Mouse (Mus musculus) hindbrain, postnatal 0 days (tissue): ENCODE data around the gene Qrich2. TPM values are rescaled to one million over a fixed set of nuclear protein-coding genes. Genes with fewer than 3 reads are reported as not detected.

ENCODE experiments used
- ATAC-seq: fragments of 200-750 bp; cut with Nextera tagmentation; 2 replicates; pipeline ENCODE4 v1.8.0; 2017; ENCODE audit warnings: mild to moderate bottlenecking, moderate TSS enrichment, moderate library complexity
- DNase-seq: peaks from one replicate; pipeline ENCODE4 v3.0.0-alpha.2; 2015; ENCODE audit warnings: low spot score
- H3K27ac ChIP-seq: fragments of 300-500 bp; sonication (generic); 2 replicates; pipeline ENCODE4 v1.5.1; 2014; ENCODE audit warnings: mild to moderate bottlenecking
- H3K27me3 ChIP-seq: fragments of 300-500 bp; sonication (generic); 2 replicates; pipeline ENCODE4 v1.6.1; 2014; ENCODE audit warnings: low read length, mixed read lengths; ENCODE audit not compliant: insufficient read depth
- H3K36me3 ChIP-seq: fragments of 300-500 bp; sonication (generic); 2 replicates; pipeline ENCODE4 v1.6.1; 2014; ENCODE audit warnings: low read length, mixed read lengths; ENCODE audit not compliant: insufficient read depth
- H3K4me1 ChIP-seq: fragments of 300-500 bp; sonication (generic); 2 replicates; pipeline ENCODE4 v1.6.1; 2014; ENCODE audit warnings: antibody characterized with exemption, low read length, mixed read lengths; ENCODE audit not compliant: insufficient read depth
- H3K4me2 ChIP-seq: fragments of 300-500 bp; sonication (generic); 2 replicates; pipeline ENCODE4 v1.6.1; 2014; ENCODE audit warnings: low read depth, mild to moderate bottlenecking, low read length, moderate library complexity, mixed read lengths
- H3K4me3 ChIP-seq: fragments of 300-500 bp; sonication (generic); 2 replicates; pipeline ENCODE4 v1.5.1; 2014; ENCODE audit warnings: low read length
- H3K9ac ChIP-seq: fragments of 300-500 bp; sonication (generic); replicated peaks from 2 replicates; pipeline ENCODE4 v1.6.1; 2014; ENCODE audit warnings: mild to moderate bottlenecking, low read length, moderate library complexity, mixed read lengths
- H3K9me3 ChIP-seq: fragments of 300-500 bp; sonication (generic); 2 replicates; pipeline ENCODE4 v1.6.1; 2016; ENCODE audit warnings: low read length, mixed read lengths
- CTCF ChIP-seq: IDR thresholded peaks from 2 replicates; pipeline ENCODE4 v1.5.1; 2016; ENCODE audit warnings: antibody characterized with exemption, control low read depth, low read depth
- WGBS: fragments of 180-500 bp; shearing (Covaris S2); extraction: QIAGEN DNeasy Blood & Tissue Kit; methylation state at CpG from one replicate; pipeline ENCODE4 v1.1.7; 2014; 5-methylcytosine and 5-hydroxymethylcytosine counted together
- polyA plus RNA-seq: library from polyadenylated mRNA; unstranded; fragments of >200 nt; fragmentation: Nextera tagmentation; extraction: Ambion mirVana; gene quantifications from 2 replicates; pipeline ENCODE4 v1.2.1, GENCODE M21; 2015
- total RNA-seq: library from RNA; depleted of rRNA; stranded (reverse); fragments of >200 nt; gene quantifications from 2 replicates; pipeline ENCODE4 v1.2.3, GENCODE M21; 2014

Qrich2 gene
- total and polyA plus RNA-seq, 2 experiments from 2014 or later, result 0.31 TPM; not detected in 1

DNA sequence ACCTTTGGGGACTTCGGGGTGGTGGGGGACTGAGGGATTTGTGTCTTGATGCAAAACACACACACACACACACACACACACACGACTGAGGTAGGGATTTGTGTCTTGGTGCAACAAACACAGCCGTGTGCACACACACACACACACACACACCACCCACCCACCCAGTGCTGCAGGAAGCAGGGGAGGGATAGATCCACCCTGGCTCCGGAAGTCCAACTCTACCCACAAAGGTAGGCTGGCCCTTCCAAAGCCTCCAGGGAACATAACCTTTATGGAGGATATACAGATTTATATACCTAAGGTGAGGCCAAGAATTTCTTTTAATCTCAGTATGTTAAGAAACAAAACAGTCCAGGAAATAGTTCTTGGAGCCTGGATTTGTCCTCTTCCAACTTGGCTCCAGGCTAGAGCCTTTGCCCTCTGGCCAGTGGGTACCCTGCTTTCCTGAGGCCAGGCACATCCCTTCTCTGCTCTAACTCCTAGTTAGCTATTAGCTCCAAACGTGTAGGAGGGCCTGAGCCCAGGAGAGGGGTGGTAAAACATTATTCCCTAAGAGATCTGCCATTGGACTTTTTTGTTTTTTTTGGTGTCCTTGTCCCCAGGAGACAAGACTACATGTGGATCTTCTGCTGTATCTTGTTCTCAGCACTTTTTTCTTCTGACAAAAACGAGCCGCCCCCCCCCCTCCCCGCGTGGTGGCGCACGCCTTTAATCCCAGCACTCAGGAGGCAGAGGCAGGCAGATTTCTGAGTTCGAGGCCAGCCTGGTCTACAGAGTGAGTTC, 30.9 kb downstream of the Qrich2 start:
- WGBS, result 50% methylated on average over 12 of the region's 12 CpGs

GRCm38 (mm10) chr11:116434287-116434966, 31.6 kb downstream of the Qrich2 start:
- Histone ChIP-seq H3K4me2 (peak overlapping the region; percentile 65), H3K27ac (peak overlapping the region; percentile 91), H3K9ac (peak overlapping the region; percentile 78), H3K27me3 (no peaks in the 10 kb centered on the region), H3K4me1 (peaks cover 17% of the 10 kb centered on the region; the same call in 1 of the 2 replicates), H3K4me3 (peak overlapping the region; percentile 76), H3K36me3 (peaks cover 8% of the 10 kb centered on the region; the same call in 1 of the 2 replicates), H3K9me3 (no peaks in the 10 kb centered on the region)
- ATAC-seq, result peak; percentile 8; the same call in 1 of the 2 replicates
- no peak for TF ChIP-seq CTCF
- WGBS, result under 1% methylated on average over 41 of the region's 67 CpGs
- peak; percentile 75 for DNase-seq

More for the DNA sequence above, 30.9 kb downstream of the Qrich2 start:
- DNase-seq (no peak), ATAC-seq (no peak)
- Histone ChIP-seq H3K36me3 (peaks cover 8% of the 10 kb centered on the region; the same call in 1 of the 2 replicates), H3K9ac (peak overlapping the region; percentile 78), H3K27me3 (no peaks in the 10 kb centered on the region), H3K4me2 (peak overlapping the region; percentile 65), H3K27ac (peak overlapping the region; percentile 91), H3K4me1 (peaks cover 17% of the 10 kb centered on the region; the same call in 1 of the 2 replicates), H3K4me3 (peak overlapping the region; percentile 76), H3K9me3 (no peaks in the 10 kb centered on the region)
- TF ChIP-seq CTCF, result no peak

DNA sequence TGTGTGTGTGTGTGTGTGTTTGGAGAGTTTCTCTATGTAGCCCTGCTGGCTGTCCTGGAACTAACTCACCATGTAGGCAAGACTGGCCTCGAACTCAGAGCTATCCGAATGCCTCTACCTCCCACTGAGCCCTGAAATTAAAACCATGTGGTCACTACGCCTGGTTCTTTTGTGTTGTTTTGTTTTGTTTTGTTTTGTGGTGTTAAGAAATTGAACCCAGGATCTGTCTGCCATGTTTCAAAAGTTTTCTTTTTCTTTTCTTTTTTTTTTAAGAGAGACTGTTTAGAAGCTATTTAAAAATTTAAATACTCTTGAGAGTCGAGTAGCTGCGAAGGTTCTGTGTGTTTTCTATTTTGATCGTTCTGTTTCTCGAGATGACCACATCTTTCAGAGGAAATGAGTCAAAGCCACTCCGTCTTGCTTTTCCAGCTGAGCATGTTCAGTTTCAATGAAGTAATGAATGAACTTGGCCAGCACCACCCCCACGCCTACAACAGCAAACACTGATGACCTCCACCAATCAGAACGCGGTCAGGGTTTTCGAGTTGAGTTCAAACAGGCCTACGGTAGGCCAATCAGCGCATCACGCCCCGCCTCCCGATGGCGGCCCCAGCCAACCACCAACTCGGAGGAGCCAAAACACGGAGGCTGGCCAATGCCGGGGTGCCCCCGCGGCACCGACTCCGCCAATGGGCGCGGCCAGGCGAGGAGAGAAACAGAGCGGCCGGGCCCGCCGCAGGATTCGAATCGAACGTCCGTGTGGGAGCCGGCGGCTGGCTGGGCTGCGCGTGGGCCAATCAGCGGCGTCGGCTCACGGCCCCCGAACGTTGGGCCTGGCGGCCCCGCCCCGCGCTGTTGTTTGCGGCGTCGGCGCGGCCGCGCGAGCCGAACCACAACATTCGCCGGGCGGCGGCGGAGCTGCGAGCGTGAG, 32.4 kb downstream of the Qrich2 start, which contains the start of gene Ubald2:
Gene Ubald2, plus strand, starts transcription at position 739 of the 931 bp plus-strand sequence.
- WGBS, result 2% methylated on average over 66 of the region's 66 CpGs
- H3K4me3 ChIP-seq, result peak within 1 kb of the TSS; percentile 76

DNA sequence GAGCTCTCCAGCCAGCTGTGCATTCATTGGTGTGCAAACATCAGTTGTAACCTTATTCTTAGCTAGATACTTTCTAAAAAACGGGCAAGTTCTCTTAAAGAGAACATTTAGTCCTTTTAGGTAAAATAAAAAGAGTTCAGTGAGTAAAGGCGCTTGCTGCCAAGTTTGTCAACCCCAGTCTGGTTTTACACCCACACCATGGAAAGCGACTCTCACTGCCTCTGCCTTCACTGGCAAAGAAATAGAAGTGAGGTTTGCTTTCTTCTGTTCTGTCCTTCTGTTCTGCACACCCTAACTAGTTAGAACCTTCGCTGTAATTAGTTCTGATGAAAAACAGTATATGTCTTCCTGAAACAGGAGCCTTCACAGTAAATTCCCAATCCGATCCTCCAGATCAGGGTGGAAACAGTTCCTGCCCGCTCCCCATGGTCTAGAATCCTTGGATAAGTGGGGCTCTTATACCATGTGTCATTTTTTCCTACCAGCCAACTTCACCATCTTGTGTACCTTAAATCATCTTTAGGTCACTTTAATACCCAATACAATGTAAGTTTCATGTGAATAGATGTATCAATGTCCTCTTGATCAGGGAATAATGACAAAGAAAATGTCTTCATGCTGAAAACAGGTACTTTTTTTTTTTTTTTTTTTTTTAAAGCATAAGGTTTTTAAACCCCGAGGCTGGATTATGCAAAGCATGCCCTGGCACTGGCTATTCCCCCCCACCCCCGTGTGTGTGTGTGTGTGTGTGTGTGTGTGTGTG, 33.3 kb downstream of the Qrich2 start:
- no peak for TF ChIP-seq CTCF
- whole genome bisulfite sequencing, result 69% methylated on average over 8 of the region's 8 CpGs
- no peak overlapping the region for H3K4me2 ChIP-seq

More for the DNA sequence above, 32.4 kb downstream of the Qrich2 start, which contains the start of gene Ubald2:
- Histone ChIP-seq H3K9me3 (no peaks in the 10 kb centered on the region), H3K27me3 (no peaks in the 10 kb centered on the region), H3K27ac (peak within 1 kb of the TSS; percentile 91), H3K36me3 (0 out of 2 replicates have a peak, but pooled peaks cover 4% of the 10 kb centered on the region), H3K4me2 (peak within 1 kb of the TSS; percentile 65), H3K9ac (peak within 1 kb of the TSS; percentile 78), H3K4me1 (peaks cover 17% of the 10 kb centered on the region; the same call in 1 of the 2 replicates)
- DNase-seq (peak; percentile 100), ATAC-seq (peak; percentile 98)
- TF ChIP-seq CTCF, result no peak

DNA sequence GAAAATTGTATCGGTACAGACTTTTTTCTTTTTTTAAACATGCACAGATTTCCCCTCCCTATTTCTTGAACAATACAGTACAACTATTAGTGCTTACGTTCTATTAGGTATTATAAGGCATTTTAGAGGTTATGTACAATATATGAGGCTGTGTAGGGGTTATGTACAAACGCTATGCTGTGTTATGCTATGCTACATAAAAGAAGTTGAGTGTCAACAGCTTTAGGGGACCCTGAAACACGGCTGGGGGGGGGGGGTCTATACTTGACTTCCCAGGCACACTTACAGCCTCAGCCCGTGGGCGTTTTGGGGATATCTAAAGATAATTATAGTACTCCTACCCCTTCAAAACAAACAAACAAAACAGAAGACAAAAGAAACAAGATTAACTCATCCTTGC, 33.9 kb downstream of the Qrich2 start:
- no peak for TF ChIP-seq CTCF
- H3K4me3 ChIP-seq, result no peak overlapping the region
- no peak overlapping the region for H3K27ac ChIP-seq
- no peak for DNase-seq
- H3K9ac ChIP-seq, result no peak overlapping the region
- ATAC-seq, result no peak
- H3K4me2 ChIP-seq, result no peak overlapping the region
- H3K4me1 ChIP-seq, result peaks cover 15% of the 10 kb centered on the region; the same call in 1 of the 2 replicates
- no peaks in the 10 kb centered on the region for H3K36me3 ChIP-seq
- no peaks in the 10 kb centered on the region for H3K9me3 ChIP-seq
- no peaks in the 10 kb centered on the region for H3K27me3 ChIP-seq
- WGBS, result 56% methylated on average over 6 of the region's 6 CpGs

More for the DNA sequence above, 33.3 kb downstream of the Qrich2 start:
- Histone ChIP-seq H3K4me1 (peaks cover 17% of the 10 kb centered on the region; the same call in 1 of the 2 replicates), H3K4me3 (no peak overlapping the region), H3K9ac (no peak overlapping the region), H3K27ac (no peak overlapping the region), H3K27me3 (no peaks in the 10 kb centered on the region), H3K36me3 (0 out of 2 replicates have a peak, but pooled peaks cover 4% of the 10 kb centered on the region), H3K9me3 (no peaks in the 10 kb centered on the region)
- no peak for ATAC-seq
- DNase-seq, result no peak
